Mouse (Mus musculus) embryonic facial prominence, embryonic 14.5 days (tissue): ENCODE measurements at regions not wholly inside any gene's neighbourhood (a gene's known extent, or its start where the extent isn't known, plus 50 kb on each side); places are given as distances from the start of the nearest gene placed in this dataset.

Experiments used
- ATAC-seq: fragments of 200-750 bp; cut with Nextera tagmentation; 2 replicates; pipeline ENCODE4 v1.8.0; 2017; ENCODE audit warnings: low read depth, moderate number of reproducible peaks, moderate TSS enrichment
- DNase-seq: peaks from one replicate; pipeline ENCODE4 v3.0.0-alpha.2; 2015; ENCODE audit warnings: low spot score
- H3K27ac ChIP-seq: fragments of 300-500 bp; sonication (generic); replicated peaks from 2 replicates; pipeline ENCODE4 v1.5.1; 2014; ENCODE audit warnings: low read depth, mild to moderate bottlenecking, low read length, moderate library complexity
- H3K27me3 ChIP-seq: fragments of 300-500 bp; sonication (generic); replicated peaks from 2 replicates; pipeline ENCODE4 v1.6.1; 2014; ENCODE audit warnings: low read length; ENCODE audit not compliant: control insufficient read depth, insufficient read depth
- H3K36me3 ChIP-seq: fragments of 300-500 bp; sonication (generic); 2 replicates; pipeline ENCODE4 v1.6.1; 2014; ENCODE audit warnings: low read length, mixed read lengths; ENCODE audit not compliant: control insufficient read depth, insufficient read depth
- H3K4me1 ChIP-seq: fragments of 300-500 bp; sonication (generic); 2 replicates; pipeline ENCODE4 v1.6.1; 2014; ENCODE audit warnings: antibody characterized with exemption, low read length; ENCODE audit not compliant: control insufficient read depth, insufficient read depth
- H3K4me2 ChIP-seq: fragments of 300-500 bp; sonication (generic); 2 replicates; pipeline ENCODE4 v1.6.1; 2014; ENCODE audit warnings: low read depth, mild to moderate bottlenecking, low read length, moderate library complexity, mixed read lengths
- H3K4me3 ChIP-seq: fragments of 300-500 bp; sonication (generic); 2 replicates; pipeline ENCODE4 v1.5.1; 2014; ENCODE audit warnings: low read depth, mild to moderate bottlenecking, low read length
- H3K9ac ChIP-seq: fragments of 300-500 bp; sonication (generic); 2 replicates; pipeline ENCODE4 v1.6.1; 2014; ENCODE audit warnings: low read depth, mild to moderate bottlenecking, low read length, moderate library complexity, mixed read lengths
- H3K9me3 ChIP-seq: fragments of 300-500 bp; sonication (generic); 2 replicates; pipeline ENCODE4 v1.6.1; 2016; ENCODE audit warnings: low read length; ENCODE audit not compliant: control insufficient read depth
- WGBS: fragments of 180-500 bp; shearing (Covaris S2); extraction: QIAGEN DNeasy Blood & Tissue Kit; methylation state at CpG from one replicate; pipeline ENCODE4 v1.1.7; 2014; 5-methylcytosine and 5-hydroxymethylcytosine counted together

GRCm38 (mm10) chr14:118390790-118391189, 124.0 kb downstream of the Gm9376 start:
- 52% methylated on average over 3 of the region's 3 CpGs for WGBS
- Histone ChIP-seq H3K4me1 (no peaks in the 10 kb centered on the region), H3K36me3 (no peaks in the 10 kb centered on the region), H3K27me3 (no peaks in the 10 kb centered on the region), H3K27ac (no peak overlapping the region), H3K4me2 (no peak overlapping the region), H3K9ac (no peak overlapping the region), H3K4me3 (no peak overlapping the region), H3K9me3 (no peaks in the 10 kb centered on the region)
- ATAC-seq (no peak), DNase-seq (no peak)

- ATAC-seq: no peak
- H3K36me3 ChIP-seq: no peaks in the 10 kb centered on the region
- H3K4me1 ChIP-seq: no peaks in the 10 kb centered on the region
- 94% methylated on average over 5 of the region's 5 CpGs for WGBS
- no peak overlapping the region for H3K27ac ChIP-seq
- no peaks in the 10 kb centered on the region for H3K9me3 ChIP-seq
- no peaks in the 10 kb centered on the region for H3K27me3 ChIP-seq
- H3K9ac ChIP-seq: no peak overlapping the region
- H3K4me2 ChIP-seq: no peak overlapping the region
- no peak overlapping the region for H3K4me3 ChIP-seq
- DNase-seq: no peak
Measured at GRCm38 (mm10) chr14:118391561-118391960, 124.8 kb downstream of the Gm9376 start.

- 64% methylated on average over 6 of the region's 6 CpGs for WGBS
- no peak overlapping the region for H3K4me3 ChIP-seq
- no peaks in the 10 kb centered on the region for H3K36me3 ChIP-seq
- H3K4me2 ChIP-seq: no peak overlapping the region
- ATAC-seq (no peak), DNase-seq (no peak)
- H3K9ac ChIP-seq: no peak overlapping the region
- no peak overlapping the region for H3K27ac ChIP-seq
- H3K27me3 ChIP-seq: no peaks in the 10 kb centered on the region
- no peaks in the 10 kb centered on the region for H3K4me1 ChIP-seq
- no peaks in the 10 kb centered on the region for H3K9me3 ChIP-seq
Measured at GRCm38 (mm10) chr14:118393676-118394075, 126.9 kb downstream of the Gm9376 start.

GRCm38 (mm10) chr14:118414275-118414674, 147.5 kb downstream of the Gm9376 start:
- peaks cover 30% of the 10 kb centered on the region for H3K27me3 ChIP-seq
- no peak overlapping the region for H3K4me3 ChIP-seq
- H3K4me1 ChIP-seq: no peaks in the 10 kb centered on the region
- no peak overlapping the region for H3K27ac ChIP-seq
- H3K9me3 ChIP-seq: 0 out of 2 replicates have a peak, but pooled peaks cover 10% of the 10 kb centered on the region
- WGBS: 62% methylated on average over 4 of the region's 4 CpGs
- H3K4me2 ChIP-seq: no peak overlapping the region
- H3K36me3 ChIP-seq: no peaks in the 10 kb centered on the region
- ATAC-seq: no peak
- H3K9ac ChIP-seq: no peak overlapping the region
- no peak for DNase-seq

GRCm38 (mm10) chr14:118416163-118416562, 149.4 kb downstream of the Gm9376 start:
- Histone ChIP-seq H3K36me3 (no peaks in the 10 kb centered on the region), H3K9me3 (peaks cover 24% of the 10 kb centered on the region), H3K27me3 (peaks cover 30% of the 10 kb centered on the region), H3K9ac (no peak overlapping the region), H3K4me2 (no peak overlapping the region), H3K4me3 (no peak overlapping the region), H3K4me1 (no peaks in the 10 kb centered on the region), H3K27ac (no peak overlapping the region)
- WGBS: 31% methylated on average over 7 of the region's 7 CpGs
- DNase-seq (peak; percentile 24), ATAC-seq (peak; percentile 78; the same call in 1 of the 2 replicates)

- Histone ChIP-seq H3K36me3 (no peaks in the 10 kb centered on the region), H3K4me3 (no peak overlapping the region), H3K27ac (no peak overlapping the region), H3K4me1 (peaks cover 7% of the 10 kb centered on the region; the same call in 1 of the 2 replicates), H3K27me3 (peaks cover 33% of the 10 kb centered on the region), H3K9me3 (peaks cover 24% of the 10 kb centered on the region), H3K4me2 (no peak overlapping the region), H3K9ac (no peak overlapping the region)
- ATAC-seq: no peak
- DNase-seq: no peak
- WGBS: 89% methylated on average over 12 of the region's 12 CpGs
Measured at GRCm38 (mm10) chr14:118419442-118420193, 152.9 kb downstream of the Gm9376 start.

- DNase-seq (peak; percentile 59), ATAC-seq (peak; percentile 70)
- Histone ChIP-seq H3K4me2 (peak overlapping the region; percentile 46), H3K9ac (no peak overlapping the region), H3K27ac (no peak overlapping the region), H3K4me3 (peak overlapping the region; percentile 8), H3K4me1 (peaks cover 7% of the 10 kb centered on the region; the same call in 1 of the 2 replicates), H3K36me3 (no peaks in the 10 kb centered on the region), H3K9me3 (peaks cover 18% of the 10 kb centered on the region), H3K27me3 (0 out of 2 replicates have a peak, but pooled peaks cover 14% of the 10 kb centered on the region)
- 11% methylated on average over 17 of the region's 17 CpGs for WGBS
Measured at GRCm38 (mm10) chr14:118422351-118423001, 155.7 kb downstream of the Gm9376 start.

- Histone ChIP-seq H3K27me3 (0 out of 2 replicates have a peak, but pooled peaks cover 14% of the 10 kb centered on the region), H3K9ac (no peak overlapping the region), H3K4me2 (no peak overlapping the region), H3K4me1 (peaks cover 7% of the 10 kb centered on the region; the same call in 1 of the 2 replicates), H3K36me3 (no peaks in the 10 kb centered on the region), H3K9me3 (peaks cover 18% of the 10 kb centered on the region), H3K27ac (no peak overlapping the region), H3K4me3 (no peak overlapping the region)
- ATAC-seq: no peak
- no peak for DNase-seq
- 0% methylated on average over 1 of the region's 9 CpGs for WGBS
Measured at GRCm38 (mm10) chr14:118423269-118423668, 156.5 kb downstream of the Gm9376 start.
